Mouse (Mus musculus) CH12.LX (cell line): Measurements from ENCODE around the gene Sptb. TPM values are rescaled to one million over a fixed set of nuclear protein-coding genes. Genes with fewer than 3 reads are reported as not detected.
A peak's percentile ranks its signal among the peaks of the same experiment; 100 is the strongest.

ENCODE experiments used
- DNase-seq: peaks from one replicate; pipeline ENCODE4 v3.0.0-alpha.2; 2013; ENCODE audit errors: extremely low read depth
- H3K27ac ChIP-seq: 2 replicates; pipeline ENCODE4 v1.5.1; 2012; ENCODE audit warnings: low read depth, mild to moderate bottlenecking, control low read depth, moderate library complexity; ENCODE audit not compliant: insufficient read depth
- H3K27me3 ChIP-seq: replicated peaks from 2 replicates; pipeline ENCODE3; 2012; ENCODE audit warnings: inconsistent platforms
- H3K36me3 ChIP-seq, 2 experiments: replicated peaks in 1 of 2; 2 replicates each; pipeline versions ENCODE3 to v1.6.1; 2012; ENCODE audit warnings: inconsistent platforms in 1 of 2, low read length in 1 of 2, mild to moderate bottlenecking in 1 of 2, mixed read lengths in 1 of 2, moderate library complexity in 1 of 2; ENCODE audit not compliant: control insufficient read depth in 1 of 2, insufficient read depth in 1 of 2
- H3K4me1 ChIP-seq, 2 experiments: 2 replicates each; pipeline ENCODE4 v1.6.1; 2012; ENCODE audit warnings: inconsistent platforms in 1 of 2, moderate library complexity in 1 of 2; ENCODE audit not compliant: insufficient read depth in 2 of 2, control insufficient read depth in 1 of 2
- H3K4me2 ChIP-seq: 2 replicates; pipeline ENCODE4 v1.6.1; 2012; ENCODE audit warnings: low read depth, mild to moderate bottlenecking, control low read depth; ENCODE audit not compliant: poor library complexity, insufficient read depth, severe bottlenecking
- H3K4me3 ChIP-seq, 3 experiments: fragments of 150-350 bp in 1 of 3; sonication (generic) in 1 of 3; replicated peaks in 1 of 3; 2 replicates each; pipeline versions ENCODE3 to v1.5.1; 2011 to 2012; ENCODE audit warnings: low read depth in 2 of 3, low read length in 2 of 3, mild to moderate bottlenecking in 2 of 3, moderate library complexity in 2 of 3, control low read depth in 1 of 3, improper control_type of control experiment in 1 of 3, inconsistent platforms in 1 of 3, mixed read lengths in 1 of 3; ENCODE audit not compliant: poor library complexity in 1 of 3
- H3K79me2 ChIP-seq: replicated peaks from 2 replicates; pipeline ENCODE4 v1.6.1; 2012; ENCODE audit warnings: mild to moderate bottlenecking, moderate library complexity; ENCODE audit not compliant: control insufficient read depth, poor library complexity, insufficient read depth, severe bottlenecking; ENCODE audit errors: extremely low read depth
- H3K9ac ChIP-seq: 2 replicates; pipeline ENCODE4 v1.6.1; 2012; ENCODE audit warnings: low read depth, mild to moderate bottlenecking, control low read depth, moderate library complexity; ENCODE audit not compliant: insufficient read depth
- H3K9me3 ChIP-seq: replicated peaks from 2 replicates; pipeline ENCODE3; 2012; ENCODE audit warnings: low read length, inconsistent platforms, mixed read lengths
- BHLHE40 ChIP-seq: IDR thresholded peaks from 2 replicates; pipeline ENCODE4 v1.6.1; 2011; ENCODE audit warnings: mild to moderate bottlenecking, low read depth, low read length, improper control_type of control experiment
- CHD1 ChIP-seq: IDR thresholded peaks from 2 replicates; pipeline ENCODE4 v1.6.1; 2012; ENCODE audit warnings: low read depth, low read length, improper control_type of control experiment, inconsistent platforms
- CHD2 ChIP-seq: IDR thresholded peaks from 2 replicates; pipeline ENCODE4 v1.6.1; 2011; ENCODE audit warnings: low read length, improper control_type of control experiment
- E2F4 ChIP-seq: IDR thresholded peaks from 2 replicates; pipeline ENCODE4 v1.6.1; 2011; ENCODE audit warnings: low read depth, low read length, improper control_type of control experiment; ENCODE audit not compliant: insufficient replicate concordance
- ELF1 ChIP-seq: IDR thresholded peaks from 2 replicates; pipeline ENCODE4 v1.6.1; 2014; ENCODE audit warnings: low read depth, mild to moderate bottlenecking, inconsistent platforms, low read length, improper control_type of control experiment
- EP300 ChIP-seq: IDR thresholded peaks from 2 replicates; pipeline ENCODE4 v1.6.1; 2011; ENCODE audit warnings: low read length, improper control_type of control experiment
- ETS1 ChIP-seq: conservative IDR thresholded peaks from 2 replicates; pipeline ENCODE4 v1.6.1; 2012; ENCODE audit warnings: low read depth, mild to moderate bottlenecking, inconsistent platforms, low read length, improper control_type of control experiment, moderate library complexity
- HCFC1 ChIP-seq: IDR thresholded peaks from 2 replicates; pipeline ENCODE4 v1.6.1; 2012; ENCODE audit warnings: low read depth, mild to moderate bottlenecking, inconsistent platforms, low read length, improper control_type of control experiment
- JUND ChIP-seq: conservative IDR thresholded peaks from 2 replicates; pipeline ENCODE4 v1.6.1; 2011; ENCODE audit warnings: low read depth, low read length, improper control_type of control experiment
- MAX ChIP-seq: IDR thresholded peaks from 2 replicates; pipeline ENCODE4 v1.6.1; 2011; ENCODE audit warnings: low read length, improper control_type of control experiment
- MEF2A ChIP-seq: IDR thresholded peaks from 2 replicates; pipeline ENCODE4 v1.6.1; 2014; ENCODE audit warnings: low read depth, mild to moderate bottlenecking, inconsistent platforms, low read length, improper control_type of control experiment, borderline replicate concordance
- NRF1 ChIP-seq: IDR thresholded peaks from 2 replicates; pipeline ENCODE4 v1.6.1; 2014; ENCODE audit warnings: low read depth, mild to moderate bottlenecking, inconsistent platforms, low read length, improper control_type of control experiment, moderate library complexity
- RCOR1 ChIP-seq: conservative IDR thresholded peaks from 2 replicates; pipeline ENCODE4 v1.6.1; 2012; ENCODE audit warnings: low read depth, mild to moderate bottlenecking, inconsistent platforms, low read length, improper control_type of control experiment
- TBP ChIP-seq: conservative IDR thresholded peaks from 2 replicates; pipeline ENCODE4 v1.6.1; 2011; ENCODE audit warnings: low read depth, low read length, improper control_type of control experiment
- TCF12 ChIP-seq: IDR thresholded peaks from 2 replicates; pipeline ENCODE4 v1.6.1; 2014; ENCODE audit warnings: low read depth, mild to moderate bottlenecking, inconsistent platforms, low read length, improper control_type of control experiment
- USF1 ChIP-seq: IDR thresholded peaks from 2 replicates; pipeline ENCODE4 v1.6.1; 2014; ENCODE audit warnings: low read depth, mild to moderate bottlenecking, inconsistent platforms, low read length, improper control_type of control experiment
- USF2 ChIP-seq: conservative IDR thresholded peaks from 2 replicates; pipeline ENCODE4 v1.6.1; 2011; ENCODE audit warnings: low read depth, low read length, improper control_type of control experiment
- ZC3H11A ChIP-seq: IDR thresholded peaks from 2 replicates; pipeline ENCODE4 v1.6.1; 2012; ENCODE audit warnings: low read depth, mild to moderate bottlenecking, inconsistent platforms, low read length, improper control_type of control experiment
- ZKSCAN1 ChIP-seq: IDR thresholded peaks from 2 replicates; pipeline ENCODE4 v1.6.1; 2012; ENCODE audit warnings: low read depth, inconsistent platforms, low read length, improper control_type of control experiment, borderline replicate concordance
- ZMIZ1 ChIP-seq: IDR thresholded peaks from 2 replicates; pipeline ENCODE4 v1.6.1; 2012; ENCODE audit warnings: low read depth, mild to moderate bottlenecking, inconsistent platforms, low read length, improper control_type of control experiment
- dilution Hi-C: fragments of 300-500 bp; cut with MboI; formaldehyde crosslinking; loops from 2 replicates; pipeline ENCODE4 v1.14.3; 2020; ENCODE audit warnings: low sequenced_read_pairs; ENCODE audit not compliant: extremely low pct_unique_long_range_greater_than_20kb, extremely low pct_ligation_motif_present
- in situ Hi-C: fragments of 300-500 bp; cut with MboI; formaldehyde crosslinking; loops from 3 replicates; pipeline ENCODE4 v1.14.3; 2019; ENCODE audit warnings: low sequenced_read_pairs, low pct_ligation_motif_present, low pct_unique_long_range_greater_than_20kb, mixed read lengths
- polyA plus RNA-seq: library from polyadenylated mRNA; unstranded; fragments of >175 nt; gene quantifications from 2 replicates; pipeline ENCODE4 v1.2.1, GENCODE M21; 2012; ENCODE audit warnings: low read depth; ENCODE audit not compliant: insufficient read length
- total RNA-seq, 2 experiments: library from RNA; depleted of rRNA; stranded (reverse); fragments of 300-350 nt in 1 of 2; fragments of >200 nt in 1 of 2; gene quantifications; 2 replicates each; pipeline ENCODE4 v1.2.3; 2012 to 2014

The Sptb gene
- total and polyA plus RNA-seq, 3 experiments, result 0.03 to 0.04 (median 0.04) TPM

DNA sequence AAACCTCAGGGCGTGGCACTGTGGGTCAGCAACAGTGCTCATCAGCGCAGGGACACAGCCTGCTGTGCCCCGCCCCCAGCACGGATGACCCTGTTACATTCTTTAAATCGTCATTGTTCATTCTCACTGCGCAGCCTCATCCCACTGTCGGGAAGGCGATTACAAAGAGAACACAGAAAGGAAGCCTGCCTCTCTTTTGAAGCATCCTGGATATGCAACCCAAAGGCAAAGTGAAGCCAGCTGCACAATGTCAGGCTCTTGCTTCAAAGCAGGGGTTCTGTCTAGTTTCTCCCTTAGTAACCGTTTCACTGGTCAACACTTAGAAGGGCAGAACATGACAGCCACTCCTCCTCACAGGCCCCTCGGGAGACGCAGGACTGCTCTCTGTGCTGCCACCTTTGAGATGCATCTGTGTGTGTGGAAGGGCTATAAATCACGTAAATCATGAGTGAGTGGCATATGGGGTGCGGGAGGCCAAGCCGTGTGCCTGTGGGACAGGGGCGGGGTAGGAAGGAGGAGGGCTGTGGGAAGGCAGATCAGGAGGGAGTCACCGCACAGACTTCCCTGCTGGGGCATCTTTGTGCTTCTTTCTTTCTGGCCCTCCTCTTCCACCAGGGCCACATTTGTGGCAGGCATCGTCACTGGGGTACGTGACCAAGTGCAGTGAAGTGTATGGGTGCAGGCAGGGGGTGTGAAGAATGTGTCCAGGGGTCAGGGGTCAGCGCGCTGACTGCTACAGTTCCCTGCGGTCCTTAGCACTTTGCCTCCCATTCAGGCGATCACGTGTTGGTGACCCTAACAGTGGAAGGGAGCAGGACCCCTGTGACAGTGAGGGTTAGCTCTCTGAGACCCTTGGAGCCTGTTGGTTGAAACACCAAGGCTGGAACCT is 64.9 kb downstream of the Sptb start:
- in situ Hi-C loops (loop anchor here (5.0 kb wide), 1 partner anchor 77 kb away; no protein-coding TSS in a partner anchor), dilution Hi-C loops (no loop called here)
- Histone ChIP-seq H3K4me3 (no peak overlapping the region), H3K79me2 (no peaks in the 10 kb centered on the region), H3K9ac (no peak overlapping the region), H3K9me3 (no peaks in the 10 kb centered on the region), H3K27ac (no peak overlapping the region), H3K4me2 (no peak overlapping the region), H3K27me3 (no peaks in the 10 kb centered on the region), H3K36me3 (no peaks in the 10 kb centered on the region), H3K4me1 (peaks cover 0 to 5% of the 10 kb centered on the region in 2 experiments; a peak in 2 of 4 replicates)
- no peak for TF ChIP-seq ZMIZ1
- no peak for TF ChIP-seq RCOR1
- no peak for TF ChIP-seq E2F4
- no peak for TF ChIP-seq CHD1
- TF ChIP-seq TBP, result no peak
- no peak for TF ChIP-seq ZC3H11A
- no peak for TF ChIP-seq USF1
- no peak for TF ChIP-seq ZKSCAN1
- TF ChIP-seq EP300, result no peak
- no peak for TF ChIP-seq CHD2
- no peak for TF ChIP-seq ETS1
- DNase-seq, result no peak

DNA sequence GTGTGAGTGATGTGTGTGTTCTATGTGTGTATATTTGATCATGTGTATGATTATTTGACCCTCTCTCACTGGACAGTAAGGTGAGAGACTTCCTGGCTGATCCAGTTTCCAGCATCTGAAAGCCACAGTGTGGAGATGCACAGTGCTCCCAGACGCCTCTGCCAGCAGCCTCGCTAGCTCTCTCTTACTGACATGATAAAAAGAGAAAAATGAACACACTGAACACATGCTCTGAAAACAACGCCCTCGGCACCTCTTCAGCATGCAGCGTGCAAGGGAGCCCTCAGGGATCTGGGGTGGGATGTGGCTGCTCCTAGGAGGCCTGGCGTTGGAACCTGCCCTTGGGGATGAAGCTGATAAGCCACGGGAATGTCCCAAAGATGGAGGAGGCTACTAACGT is 66.7 kb downstream of the Sptb start:
- no peaks in the 10 kb centered on the region; a peak in 1 of 4 replicates for H3K4me1 ChIP-seq
- dilution Hi-C loops, result no loop called here

More for the DNA sequence above, 66.7 kb downstream of the Sptb start:
- H3K9me3 ChIP-seq, result no peaks in the 10 kb centered on the region
- H3K4me3 ChIP-seq, result no peak overlapping the region
- in situ Hi-C loops, result no loop called here
- H3K36me3 ChIP-seq, result no peaks in the 10 kb centered on the region
- no peak for TF ChIP-seq NRF1
- no peak for TF ChIP-seq USF2
- no peak for TF ChIP-seq JUND
- TF ChIP-seq ELF1, result no peak
- no peak for TF ChIP-seq USF1
- TF ChIP-seq E2F4, result no peak
- no peak for TF ChIP-seq BHLHE40
- TF ChIP-seq MEF2A, result no peak
- TF ChIP-seq ETS1, result no peak
- TF ChIP-seq HCFC1, result no peak
- no peak for TF ChIP-seq MAX
- no peak for TF ChIP-seq CHD1
- TF ChIP-seq TBP, result no peak
- TF ChIP-seq TCF12, result no peak
- no peak for TF ChIP-seq RCOR1
- H3K27me3 ChIP-seq, result no peaks in the 10 kb centered on the region
- DNase-seq, result no peak
- no peak overlapping the region for H3K9ac ChIP-seq
- H3K27ac ChIP-seq, result no peak overlapping the region
- H3K79me2 ChIP-seq, result no peaks in the 10 kb centered on the region
- H3K4me2 ChIP-seq, result 0 out of 2 replicates have a peak overlapping the region, but pooled peaks have one; percentile 34
